Mouse (Mus musculus): ENCODE measurements around the gene B4galt4.

DNA sequence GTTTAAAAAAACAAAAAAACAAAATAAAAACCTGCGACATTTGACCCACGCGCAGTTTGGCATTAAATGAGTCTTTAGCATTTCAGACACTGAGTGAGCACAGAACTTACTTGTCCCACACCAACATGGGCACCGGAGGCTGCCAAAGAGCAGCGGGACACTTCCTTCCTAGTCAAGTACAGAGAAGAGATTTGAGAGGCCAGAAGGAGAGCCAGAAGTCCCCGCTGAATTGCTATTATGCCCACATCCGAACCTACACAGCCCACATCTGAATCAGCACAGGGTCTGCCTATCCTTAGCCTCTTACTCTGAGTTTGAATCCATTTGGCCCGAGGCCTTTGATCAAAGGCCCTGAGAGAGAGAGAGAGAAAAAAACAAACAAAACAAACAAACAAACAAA lies 17.8 kb upstream of the B4galt4 start:
- no peak for TF ChIP-seq POLR2A (IDR thresholded peaks at IDR 0.05; ENCODE audit: insufficient read depth, low read depth, low read length)
- TF ChIP-seq CTCF (IDR thresholded peaks at IDR 0.05; ENCODE audit: insufficient read depth, low read depth, low read length): no peak

Data from olfactory bulb, adult 2 months (tissue).